8 mouse cellular contexts compared by ENCODE assay signal in the genomic region with DNA sequence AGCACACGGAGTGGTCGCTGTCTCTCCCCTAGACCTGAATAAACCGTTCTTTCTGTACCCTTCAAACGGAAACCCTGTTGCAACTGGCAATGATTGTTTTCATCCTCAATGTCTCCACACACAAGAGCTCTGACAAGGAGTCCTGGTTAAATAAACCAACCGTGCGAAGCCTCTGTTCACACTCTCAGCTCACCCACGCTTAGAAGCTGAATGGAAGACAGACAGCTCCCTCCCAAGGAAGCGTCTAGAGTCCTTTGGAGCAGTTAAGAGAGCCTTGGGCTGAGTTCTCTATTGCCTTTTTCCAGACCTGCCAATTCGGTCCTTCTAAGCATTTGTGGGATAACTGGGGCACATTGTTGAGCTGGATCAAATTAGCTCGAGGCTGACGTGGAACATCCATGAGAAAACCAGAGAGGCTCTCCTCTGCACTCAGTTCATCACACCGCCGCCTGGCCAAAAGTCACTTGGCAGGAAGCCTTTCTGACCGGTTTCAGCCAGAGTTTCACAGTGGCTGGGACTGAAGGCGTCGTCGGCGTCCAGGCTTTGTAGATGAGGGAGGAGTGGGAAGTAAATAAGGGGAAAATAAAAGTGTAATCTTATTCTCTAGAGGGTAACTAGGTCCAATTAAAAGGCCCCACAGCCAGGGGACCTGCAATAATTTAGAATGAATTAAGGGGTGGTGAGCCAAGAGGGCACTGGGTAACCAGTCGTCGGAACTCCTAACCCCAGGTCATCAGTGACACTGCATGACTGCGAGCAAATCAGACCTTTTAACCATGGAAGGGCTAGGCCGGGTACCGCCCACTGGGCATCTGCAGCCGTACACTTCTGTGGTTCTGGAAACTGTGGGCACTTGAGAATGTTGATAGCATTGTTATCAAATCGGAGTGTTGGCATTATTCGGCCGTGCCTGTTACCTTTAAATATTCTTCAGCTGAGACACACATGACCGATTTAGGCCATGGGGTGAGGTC.
DNase-seq lines count a peak whose midpoint lies in the region; ATAC-seq and TF ChIP-seq lines count a peak whose summit lies in the region.

No protein-coding gene starts in this region.

- H3K9me3 ChIP-seq in hindbrain, postnatal 0 days (ENCODE audit: low read length), result no peaks in the 10 kb centered on the region
- H3K9me3 ChIP-seq in hindbrain, embryonic 16.5 days (ENCODE audit: control insufficient read depth, low read length), result no peaks in the 10 kb centered on the region
- no peaks in the 10 kb centered on the region for H3K9me3 ChIP-seq in kidney, embryonic 14.5 days (ENCODE audit: control insufficient read depth, low read length)

- peak; percentile 48 for ATAC-seq in hindbrain, postnatal 0 days
- no peak for ATAC-seq in hindbrain, embryonic 16.5 days
- peak; percentile 41 for ATAC-seq in kidney, embryonic 14.5 days (ENCODE audit: low FRiP score, low TSS enrichment)
- ATAC-seq in erythroid progenitor cell, adult 5-6 weeks (replicated peaks; ENCODE audit: low FRiP score, poor library complexity, severe bottlenecking), result no peak

- no peak overlapping the region for H3K4me2 ChIP-seq in hindbrain, postnatal 0 days (ENCODE audit: low read depth, low read length)
- H3K4me2 ChIP-seq in hindbrain, embryonic 16.5 days (ENCODE audit: low read length), result no peak overlapping the region
- no peak overlapping the region for H3K4me2 ChIP-seq in kidney, embryonic 14.5 days (replicated peaks; ENCODE audit: low read depth, low read length)

- H3K4me3 ChIP-seq in hindbrain, postnatal 0 days (ENCODE audit: low read length), result no peak overlapping the region
- H3K4me3 ChIP-seq in hindbrain, embryonic 16.5 days (ENCODE audit: low read length), result no peak overlapping the region
- H3K4me3 ChIP-seq in kidney, embryonic 14.5 days (ENCODE audit: low read length), result no peak overlapping the region

- peak overlapping the region; percentile 28; the same call in 1 of the 2 replicates for H3K27ac ChIP-seq in hindbrain, postnatal 0 days
- no peak overlapping the region for H3K27ac ChIP-seq in hindbrain, embryonic 16.5 days (ENCODE audit: low read depth, low read length)
- H3K27ac ChIP-seq in kidney, embryonic 14.5 days (ENCODE audit: low read depth, low read length), result no peak overlapping the region; the same call in 1 of the 2 replicates

- no peak overlapping the region for H3K9ac ChIP-seq in hindbrain, postnatal 0 days (replicated peaks; ENCODE audit: low read length)
- no peak overlapping the region for H3K9ac ChIP-seq in hindbrain, embryonic 16.5 days (ENCODE audit: low read depth, low read length)
- no peak overlapping the region for H3K9ac ChIP-seq in kidney, embryonic 14.5 days (ENCODE audit: low read depth, low read length)

- DNase-seq in hindbrain, postnatal 0 days (ENCODE audit: low spot score), result peak; percentile 73
- DNase-seq in gastrocnemius, postnatal 4 days (ENCODE audit: low spot score in 2 of 2), result peak; percentile 53 to 79
- peak; percentile 86 for DNase-seq in lung, postnatal 36 days
- no peak for DNase-seq in left cerebral cortex, adult 9 months (ENCODE audit: low spot score in 2 of 2)
- no peak for DNase-seq in cerebellum, adult 9-11 months

- TF ChIP-seq CTCF in hindbrain, postnatal 0 days (IDR thresholded peaks at IDR 0.05; ENCODE audit: low read depth), result no peak

- peaks cover 7% of the 10 kb centered on the region; the same call in 1 of the 2 replicates for H3K4me1 ChIP-seq in hindbrain, postnatal 0 days (ENCODE audit: insufficient read depth, low read length)
- no peaks in the 10 kb centered on the region for H3K4me1 ChIP-seq in hindbrain, embryonic 16.5 days (ENCODE audit: control insufficient read depth, insufficient read depth, low read depth, low read length)
- peaks cover 29% of the 10 kb centered on the region for H3K4me1 ChIP-seq in kidney, embryonic 14.5 days (ENCODE audit: control insufficient read depth, insufficient read depth, low read length)

- H3K27me3 ChIP-seq in hindbrain, postnatal 0 days (ENCODE audit: insufficient read depth, low read length), result no peaks in the 10 kb centered on the region
- H3K27me3 ChIP-seq in hindbrain, embryonic 16.5 days (replicated peaks; ENCODE audit: control insufficient read depth, insufficient read depth, low read length), result no peaks in the 10 kb centered on the region
- H3K27me3 ChIP-seq in kidney, embryonic 14.5 days (ENCODE audit: control insufficient read depth, insufficient read depth, low read length), result no peaks in the 10 kb centered on the region

- 52% methylated on average over 28 of the region's 28 CpGs for WGBS in hindbrain, postnatal 0 days
- 68% methylated on average over 28 of the region's 28 CpGs for WGBS in hindbrain, embryonic 16.5 days
- 42% methylated on average over 28 of the region's 28 CpGs for WGBS in kidney, embryonic 14.5 days

- no peaks in the 10 kb centered on the region for H3K36me3 ChIP-seq in hindbrain, postnatal 0 days (ENCODE audit: insufficient read depth, low read length)
- no peaks in the 10 kb centered on the region for H3K36me3 ChIP-seq in hindbrain, embryonic 16.5 days (ENCODE audit: control insufficient read depth, insufficient read depth, low read length)
- H3K36me3 ChIP-seq in kidney, embryonic 14.5 days (ENCODE audit: control insufficient read depth, insufficient read depth, low read length), result no peaks in the 10 kb centered on the region

Comparison
In these comparisons a context has a peak if more than half of its experiments do, and no peak if none do; other contexts are left out.
1. ATAC-seq: peak in hindbrain, postnatal 0 days (single experiment) and kidney, embryonic 14.5 days (single experiment); none in hindbrain, embryonic 16.5 days (single experiment) and erythroid progenitor cell, adult 5-6 weeks (single experiment).
2. DNase-seq: peak in hindbrain, postnatal 0 days (single experiment), gastrocnemius, postnatal 4 days (2 of 2) and lung, postnatal 36 days (single experiment); none in left cerebral cortex, adult 9 months (0 of 2) and cerebellum, adult 9-11 months (single experiment).